Mouse (Mus musculus): ENCODE measurements around the gene Dnm1. TPM values are rescaled to one million over a fixed set of nuclear protein-coding genes. Genes with fewer than 3 reads are reported as not detected.

Dnm1 gene
- total and polyA plus RNA-seq, 2 experiments from 2014 or later, result 107 to 170 TPM

GRCm38 (mm10) chr2:32390871-32391270 is 37.7 kb upstream of the Dnm1 start:
- ATAC-seq (ENCODE audit: low FRiP score) (no peak), DNase-seq (ENCODE audit: low spot score) (no peak)
- no peaks in the 10 kb centered on the region; the same call in 1 of the 2 replicates for H3K4me1 ChIP-seq (ENCODE audit: insufficient read depth, low read length)
- no peaks in the 10 kb centered on the region for H3K36me3 ChIP-seq (ENCODE audit: insufficient read depth, low read length)
- no peaks in the 10 kb centered on the region for H3K27me3 ChIP-seq (ENCODE audit: insufficient read depth, low read length)
- H3K9me3 ChIP-seq (ENCODE audit: low read length), result no peaks in the 10 kb centered on the region
- WGBS, result 77% methylated on average over 8 of the region's 8 CpGs
- no peak overlapping the region for H3K27ac ChIP-seq (ENCODE audit: low read depth, low read length)
- no peak overlapping the region for H3K4me2 ChIP-seq (ENCODE audit: low read depth, low read length, poor library complexity, severe bottlenecking)
- no peak for TF ChIP-seq CTCF (IDR thresholded peaks at IDR 0.05)
- no peak overlapping the region for H3K4me3 ChIP-seq (ENCODE audit: low read depth, low read length)
- no peak overlapping the region for H3K9ac ChIP-seq (replicated peaks; ENCODE audit: low read length, poor library complexity, severe bottlenecking)

GRCm38 (mm10) chr2:32389157-32389556 is 36.0 kb upstream of the Dnm1 start:
- ATAC-seq (ENCODE audit: low FRiP score), result no peak
- no peak overlapping the region for H3K27ac ChIP-seq (ENCODE audit: low read depth, low read length)
- no peaks in the 10 kb centered on the region for H3K36me3 ChIP-seq (ENCODE audit: insufficient read depth, low read length)
- H3K27me3 ChIP-seq (ENCODE audit: insufficient read depth, low read length), result no peaks in the 10 kb centered on the region
- H3K4me2 ChIP-seq (ENCODE audit: low read depth, low read length, poor library complexity, severe bottlenecking), result no peak overlapping the region
- no peaks in the 10 kb centered on the region for H3K4me1 ChIP-seq (ENCODE audit: insufficient read depth, low read length)
- H3K9ac ChIP-seq (replicated peaks; ENCODE audit: low read length, poor library complexity, severe bottlenecking), result no peak overlapping the region
- no peak for TF ChIP-seq CTCF (IDR thresholded peaks at IDR 0.05)
- no peak for DNase-seq (ENCODE audit: low spot score)
- H3K9me3 ChIP-seq (ENCODE audit: low read length), result no peaks in the 10 kb centered on the region
- WGBS, result 83% methylated on average over 2 of the region's 2 CpGs
- no peak overlapping the region for H3K4me3 ChIP-seq (ENCODE audit: low read depth, low read length)

DNA sequence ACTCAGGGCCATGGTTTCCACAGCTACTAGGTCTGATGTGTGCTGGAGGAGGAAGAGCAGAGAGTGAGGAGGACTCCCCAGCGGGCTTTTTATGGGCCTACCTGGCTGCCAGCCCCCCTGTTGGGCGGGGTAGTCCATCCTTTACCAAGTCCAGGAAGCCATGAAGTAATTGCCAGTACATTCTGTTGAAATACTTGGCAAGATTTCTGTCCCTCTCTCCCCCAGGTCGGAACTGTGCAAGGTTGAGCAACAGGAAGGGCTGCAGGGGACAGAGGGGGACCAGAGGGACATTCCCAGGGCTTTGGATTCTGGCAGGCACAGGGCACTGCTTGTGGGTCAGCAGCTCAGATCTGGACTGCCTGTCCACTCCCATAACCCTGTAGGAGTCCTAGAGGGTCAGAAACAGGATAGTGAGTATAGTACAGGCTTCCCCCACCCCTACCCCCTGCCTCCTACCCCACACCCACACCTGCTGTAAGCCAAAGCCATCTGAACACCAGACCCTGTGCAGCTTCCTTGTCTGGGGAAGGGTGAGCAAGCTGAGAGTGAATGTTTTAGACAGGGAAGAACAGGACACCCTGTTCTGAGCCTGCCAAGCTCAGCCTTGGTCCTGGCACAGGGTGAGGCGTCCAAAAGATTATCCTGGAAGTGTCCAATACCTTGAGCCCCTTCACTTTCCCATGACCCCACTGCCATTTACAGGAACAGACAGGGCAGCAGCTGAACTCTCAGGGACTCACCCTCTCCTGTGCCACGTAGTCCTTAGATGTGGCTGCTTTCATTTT is 34.8 kb upstream of the Dnm1 start, which contains the start of gene Lcn2:
Gene Lcn2 (minus strand): TSS at position 547 of the 785 bp plus-strand sequence.
- TF ChIP-seq CTCF (IDR thresholded peaks at IDR 0.05), result no peak
- H3K27me3 ChIP-seq (ENCODE audit: insufficient read depth, low read length), result no peaks in the 10 kb centered on the region
- no peaks in the 10 kb centered on the region for H3K9me3 ChIP-seq (ENCODE audit: low read length)
- ATAC-seq (ENCODE audit: low FRiP score) (no peak), DNase-seq (ENCODE audit: low spot score) (no peak)
- H3K36me3 ChIP-seq (ENCODE audit: insufficient read depth, low read length), result no peaks in the 10 kb centered on the region
- no peaks in the 10 kb centered on the region for H3K4me1 ChIP-seq (ENCODE audit: insufficient read depth, low read length)
- H3K4me2 ChIP-seq (ENCODE audit: low read depth, low read length, poor library complexity, severe bottlenecking), result no peak within 1 kb of the TSS
- WGBS, result 49% methylated on average over 5 of the region's 5 CpGs
- no peak within 1 kb of the TSS for H3K4me3 ChIP-seq (ENCODE audit: low read depth, low read length)
- no peak within 1 kb of the TSS for H3K27ac ChIP-seq (ENCODE audit: low read depth, low read length)
- H3K9ac ChIP-seq (replicated peaks; ENCODE audit: low read length, poor library complexity, severe bottlenecking), result no peak within 1 kb of the TSS

DNA sequence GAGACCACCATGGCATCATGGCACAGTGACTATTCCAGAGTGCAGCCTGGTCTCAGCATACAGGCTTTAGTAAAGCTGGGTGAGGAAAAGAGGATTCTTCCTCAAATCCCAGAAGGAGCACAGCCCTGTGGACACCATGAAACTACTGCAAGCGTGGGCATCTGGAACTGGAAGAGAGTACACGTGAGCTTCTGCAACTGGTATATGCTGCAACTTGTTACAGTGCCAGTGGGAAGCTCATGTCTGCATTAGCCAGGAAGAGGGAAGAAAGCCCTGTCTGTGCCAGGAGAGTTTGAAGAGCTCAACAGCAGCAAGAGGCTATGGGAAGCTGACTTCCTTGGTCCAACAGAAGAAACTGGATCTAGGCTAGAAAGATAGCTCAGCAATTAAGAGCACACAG is 29.6 kb upstream of the Dnm1 start:
- no peak for DNase-seq (ENCODE audit: low spot score)
- peaks cover 4% of the 10 kb centered on the region; the same call in 1 of the 2 replicates for H3K4me1 ChIP-seq (ENCODE audit: insufficient read depth, low read length)
- H3K27me3 ChIP-seq (ENCODE audit: insufficient read depth, low read length), result no peaks in the 10 kb centered on the region
- H3K27ac ChIP-seq (ENCODE audit: low read depth, low read length), result peak overlapping the region; percentile 75; the same call in 1 of the 2 replicates
- peaks cover 18% of the 10 kb centered on the region for H3K36me3 ChIP-seq (ENCODE audit: insufficient read depth, low read length)
- H3K4me2 ChIP-seq (ENCODE audit: low read depth, low read length, poor library complexity, severe bottlenecking), result no peak overlapping the region
- no peak overlapping the region for H3K4me3 ChIP-seq (ENCODE audit: low read depth, low read length)
- TF ChIP-seq CTCF (IDR thresholded peaks at IDR 0.05), result no peak
- H3K9me3 ChIP-seq (ENCODE audit: low read length), result no peaks in the 10 kb centered on the region
- 81% methylated on average over 2 of the region's 2 CpGs for whole genome bisulfite sequencing
- no peak overlapping the region for H3K9ac ChIP-seq (replicated peaks; ENCODE audit: low read length, poor library complexity, severe bottlenecking)
- ATAC-seq (ENCODE audit: low FRiP score), result no peak

GRCm38 (mm10) chr2:32381775-32382223 is 28.7 kb upstream of the Dnm1 start, which contains the start of gene 1110008P14Rik:
TSS of gene 1110008P14Rik (minus strand) at chr2:32381938.
- Histone ChIP-seq H3K27ac (ENCODE audit: low read depth, low read length) (peak within 1 kb of the TSS; percentile 75), H3K36me3 (ENCODE audit: insufficient read depth, low read length) (peaks cover 27% of the 10 kb centered on the region), H3K4me1 (ENCODE audit: insufficient read depth, low read length) (peaks cover 4% of the 10 kb centered on the region; the same call in 1 of the 2 replicates), H3K4me3 (ENCODE audit: low read depth, low read length) (peak within 1 kb of the TSS; percentile 62), H3K9ac (replicated peaks; ENCODE audit: low read length, poor library complexity, severe bottlenecking) (peak within 1 kb of the TSS; percentile 74), H3K27me3 (ENCODE audit: insufficient read depth, low read length) (no peaks in the 10 kb centered on the region), H3K9me3 (ENCODE audit: low read length) (no peaks in the 10 kb centered on the region), H3K4me2 (ENCODE audit: low read depth, low read length, poor library complexity, severe bottlenecking) (peak within 1 kb of the TSS; percentile 95)
- peak; percentile 90 for DNase-seq (ENCODE audit: low spot score)
- peak; percentile 78 for ATAC-seq (ENCODE audit: low FRiP score)
- 0% methylated on average over 39 of the region's 47 CpGs for WGBS
- no peak for TF ChIP-seq CTCF (IDR thresholded peaks at IDR 0.05)

DNA sequence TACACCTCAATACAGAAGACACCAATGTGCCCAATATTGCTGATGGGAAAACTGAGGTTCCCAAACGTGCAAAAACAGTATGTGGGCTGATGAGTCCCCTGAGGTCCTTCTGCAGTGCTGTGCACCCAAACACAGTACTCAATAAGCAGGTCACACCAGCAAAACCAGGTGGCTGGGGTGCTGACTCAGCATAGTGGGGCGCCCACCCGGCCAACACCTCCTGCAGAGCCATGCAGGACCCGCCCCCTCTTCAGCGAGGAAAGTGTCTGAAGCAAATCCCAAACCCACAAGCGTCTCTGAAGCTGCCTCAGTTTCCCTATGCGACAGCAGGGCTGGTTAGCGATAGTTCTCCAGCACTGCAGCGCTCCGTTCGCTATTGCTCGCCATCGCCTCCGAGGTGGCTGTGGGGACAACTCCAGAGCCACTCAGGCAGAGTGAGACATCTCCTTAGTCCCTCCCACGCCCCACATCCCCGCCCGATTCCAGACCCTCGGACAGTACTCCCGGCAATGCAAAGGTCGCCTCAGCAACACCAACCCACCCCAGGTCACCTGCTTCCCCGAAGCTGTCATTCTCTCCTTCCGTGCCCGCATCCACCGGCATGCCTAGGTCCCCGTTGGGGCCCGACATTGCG is 28.1 kb upstream of the Dnm1 start:
- ATAC-seq (ENCODE audit: low FRiP score), result peak; percentile 51
- H3K4me3 ChIP-seq (ENCODE audit: low read depth, low read length), result peak overlapping the region; percentile 62
- DNase-seq (ENCODE audit: low spot score), result peak; percentile 47
- no peaks in the 10 kb centered on the region for H3K9me3 ChIP-seq (ENCODE audit: low read length)
- H3K27me3 ChIP-seq (ENCODE audit: insufficient read depth, low read length), result no peaks in the 10 kb centered on the region
- peak overlapping the region; percentile 75; the same call in 1 of the 2 replicates for H3K27ac ChIP-seq (ENCODE audit: low read depth, low read length)
- peak overlapping the region; percentile 74 for H3K9ac ChIP-seq (replicated peaks; ENCODE audit: low read length, poor library complexity, severe bottlenecking)
- peaks cover 4% of the 10 kb centered on the region; the same call in 1 of the 2 replicates for H3K4me1 ChIP-seq (ENCODE audit: insufficient read depth, low read length)
- peaks cover 32% of the 10 kb centered on the region for H3K36me3 ChIP-seq (ENCODE audit: insufficient read depth, low read length)
- 1% methylated on average over 27 of the region's 27 CpGs for WGBS
- no peak for TF ChIP-seq CTCF (IDR thresholded peaks at IDR 0.05)
- peak overlapping the region; percentile 95 for H3K4me2 ChIP-seq (ENCODE audit: low read depth, low read length, poor library complexity, severe bottlenecking)

Measured in midbrain, postnatal 0 days (tissue).